Mouse (Mus musculus): Measurements from ENCODE around the gene Cct3. TPM values are rescaled to one million over a fixed set of nuclear protein-coding genes. Genes with fewer than 3 reads are reported as not detected.

Cct3 gene
- total RNA-seq, 2 experiments from 2014 or later: 168 to 170 TPM

Other genes with a start within 250 kb of the Cct3 start
- 10 to 100 TPM; 64.3 to 66.6 TPM for gene Naxe, start 238.6 kb upstream of the Cct3 start, total RNA-seq (2021)
- gene Ttc24, start 218.8 kb upstream of the Cct3 start, total RNA-seq (2021): not detected
- gene Iqgap3, start 215.1 kb upstream of the Cct3 start, total RNA-seq (2021): under 1 TPM; 0.21 to 0.41 TPM
- gene Mef2d, start 154.7 kb upstream of the Cct3 start, total RNA-seq (2021): 100 to 1,000 TPM; 223 to 225 TPM
- gene Rhbg, start 42.4 kb upstream of the Cct3 start, total RNA-seq (2021): not detected
- under 1 TPM in 1 of 2 experiments, not detected in 1; 0.59 TPM for gene Gm38392, start 9.9 kb upstream of the Cct3 start, total RNA-seq (2021)
- 1 to 10 TPM; 3.7 to 3.8 TPM for gene Tsacc, start 117 bp upstream of the Cct3 start, total RNA-seq (2021)
- 10 to 100 TPM; 77.5 to 91.1 TPM for gene Glmp, start 27.9 kb downstream of the Cct3 start, total RNA-seq (2021)
- 1 to 10 TPM; 1.2 to 1.4 TPM for gene Tmem79, start 39.0 kb downstream of the Cct3 start, total RNA-seq (2021)
- 10 to 100 TPM; 78.3 to 79.5 TPM for gene Smg5, start 39.1 kb downstream of the Cct3 start, total RNA-seq (2021)
- gene Paqr6, start 67.5 kb downstream of the Cct3 start, total RNA-seq (2021): 1 to 10 TPM; 8.7 to 8.8 TPM
- under 1 TPM; 0.49 to 0.57 TPM for gene Bglap3, start 75.6 kb downstream of the Cct3 start, total RNA-seq (2021)
- gene Bglap2, start 81.6 kb downstream of the Cct3 start, total RNA-seq (2021): 1 to 10 TPM in 1 of 2 experiments, not detected in 1; 1.1 TPM
- gene Bglap, start 87.3 kb downstream of the Cct3 start, total RNA-seq (2021): 1 to 10 TPM; 1.4 to 1.6 TPM
- 1 to 10 TPM; 6.5 to 6.6 TPM for gene Pmf1, start 113.2 kb downstream of the Cct3 start, total RNA-seq (2021)
- 10 to 100 TPM; 75.8 to 77.6 TPM for gene Slc25a44, start 128.0 kb downstream of the Cct3 start, total RNA-seq (2021)
- 10 to 100 TPM; 68.7 to 71.2 TPM for gene Sema4a, start 164.1 kb downstream of the Cct3 start, total RNA-seq (2021)
- gene Lmna, start 212.8 kb downstream of the Cct3 start, total RNA-seq (2021): 10 to 100 TPM; 59.3 to 61.7 TPM
- 1 to 10 TPM; 3.2 TPM for gene Mex3a, start 235.3 kb downstream of the Cct3 start, total RNA-seq (2021)

Data from left cerebral cortex, adult 2 months (tissue).